Mouse (Mus musculus) liver, embryonic 14.5 days (tissue): ENCODE results near the gene Frmd5. TPM values are rescaled to one million over a fixed set of nuclear protein-coding genes. Genes with fewer than 3 reads are reported as not detected.
"Not testable (repeated sequence)": the region's sequence is repeated elsewhere in the genome, so short reads cannot be mapped to it uniquely, and the experiment has no call there.

Experiments
- ATAC-seq: fragments of 200-750 bp; cut with Nextera tagmentation; 2 replicates; pipeline ENCODE4 v1.8.0; 2017; ENCODE audit warnings: moderate number of reproducible peaks, mild to moderate bottlenecking, moderate library complexity; ENCODE audit not compliant: insufficient read depth
- DNase-seq, 3 experiments: peaks; one replicate each; pipeline ENCODE4 v3.0.0-alpha.2; 2012 to 2013; ENCODE audit warnings: low read depth in 3 of 3, low spot score in 3 of 3
- H3K27ac ChIP-seq: fragments of 300-500 bp; sonication (generic); 2 replicates; pipeline ENCODE4 v1.5.1; 2014; ENCODE audit warnings: moderate library complexity, mild to moderate bottlenecking, control low read depth, inconsistent platforms
- H3K27me3 ChIP-seq: fragments of 300-500 bp; sonication (generic); 2 replicates; pipeline ENCODE4 v1.6.1; 2014; ENCODE audit warnings: mild to moderate bottlenecking, low read length, moderate library complexity; ENCODE audit not compliant: control insufficient read depth, insufficient read depth
- H3K36me3 ChIP-seq: fragments of 300-500 bp; sonication (generic); replicated peaks from 2 replicates; pipeline ENCODE4 v1.6.1; 2014; ENCODE audit warnings: low read depth; ENCODE audit not compliant: control insufficient read depth, insufficient read depth
- H3K4me1 ChIP-seq, 2 experiments: fragments of 200-500 bp in 1 of 2; fragments of 300-500 bp in 1 of 2; sonication (generic) in 1 of 2; replicated peaks; 2 replicates each; pipeline ENCODE4 v1.6.1; 2012 to 2014; ENCODE audit warnings: antibody characterized with exemption in 1 of 2, inconsistent platforms in 1 of 2, low read length in 1 of 2; ENCODE audit not compliant: control insufficient read depth in 2 of 2, insufficient read depth in 2 of 2
- H3K4me2 ChIP-seq: fragments of 300-500 bp; sonication (generic); 2 replicates; pipeline ENCODE4 v1.6.1; 2014; ENCODE audit warnings: low read depth, mild to moderate bottlenecking, control low read depth, moderate library complexity
- H3K4me3 ChIP-seq, 2 experiments: fragments of 200-500 bp in 1 of 2; fragments of 300-500 bp in 1 of 2; sonication (generic) in 1 of 2; 2 replicates each; pipeline ENCODE4 v1.5.1; 2012 to 2014; ENCODE audit warnings: low read depth in 2 of 2, low read length in 2 of 2, mild to moderate bottlenecking in 2 of 2, control low read depth in 1 of 2, inconsistent platforms in 1 of 2, moderate library complexity in 1 of 2; ENCODE audit not compliant: insufficient read depth in 1 of 2
- H3K9ac ChIP-seq: fragments of 300-500 bp; sonication (generic); replicated peaks from 2 replicates; pipeline ENCODE4 v1.6.1; 2014; ENCODE audit warnings: mild to moderate bottlenecking, control low read depth, moderate library complexity
- H3K9me3 ChIP-seq: fragments of 300-500 bp; sonication (generic); 2 replicates; pipeline ENCODE4 v1.6.1; 2016; ENCODE audit warnings: low read length, mixed read lengths; ENCODE audit not compliant: control insufficient read depth
- CTCF ChIP-seq: IDR thresholded peaks from 2 replicates; pipeline ENCODE4 v1.5.1; 2016; ENCODE audit warnings: antibody characterized with exemption, low read depth, control low read depth
- EP300 ChIP-seq: IDR thresholded peaks from 2 replicates; pipeline ENCODE4 v1.6.1; 2016; ENCODE audit warnings: antibody characterized with exemption, low read depth
- WGBS: fragments of 180-500 bp; shearing (Covaris S2); extraction: QIAGEN DNeasy Blood & Tissue Kit; methylation state at CpG from one replicate; pipeline ENCODE4 v1.1.7; 2014; ENCODE audit not compliant: insufficient replicate concordance; 5-methylcytosine and 5-hydroxymethylcytosine counted together
- polyA plus RNA-seq, 2 experiments: library from polyadenylated mRNA; depleted of rRNA in 1 of 2; stranded (reverse) in 1 of 2; unstranded in 1 of 2; fragments of >200 nt; fragmentation: Nextera tagmentation in 1 of 2; extraction: Ambion mirVana in 1 of 2; gene quantifications; 2 replicates each; pipeline versions ENCODE4 v1.2.1 to v1.2.3; 2012 to 2014

Frmd5 gene
- polyA plus RNA-seq, 2 experiments = 0.06 to 0.12 TPM

DNA sequence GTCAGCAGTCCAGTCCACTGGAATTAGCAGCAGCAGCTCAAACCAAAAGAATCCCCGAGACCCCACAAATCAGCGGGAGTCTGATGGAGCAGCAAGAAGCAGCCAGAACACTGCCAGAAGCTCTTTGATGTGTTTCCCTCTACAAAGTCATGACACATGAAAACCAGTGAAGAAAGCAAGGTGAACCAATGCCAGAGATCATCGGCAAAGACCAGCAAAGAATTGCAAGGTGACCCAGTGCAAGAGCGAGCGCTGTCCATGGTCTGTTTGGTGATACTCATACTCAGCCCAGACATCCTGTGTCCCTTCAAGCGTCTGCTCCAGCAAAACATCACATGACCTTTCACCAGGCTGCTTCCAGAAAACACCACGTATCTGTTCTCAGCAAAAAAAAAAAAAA, 14.9 kb upstream of the Frmd5 start:
- H3K9me3 ChIP-seq = no peaks in the 10 kb centered on the region
- 63% methylated on average over 7 of the region's 7 CpGs for whole genome bisulfite sequencing
- no peak for ATAC-seq
- no peaks in the 10 kb centered on the region for H3K27me3 ChIP-seq
- no peaks in the 10 kb centered on the region for H3K4me1 ChIP-seq
- no peak overlapping the region for H3K9ac ChIP-seq
- no peak overlapping the region for H3K27ac ChIP-seq
- H3K4me3 ChIP-seq = no peak overlapping the region
- TF ChIP-seq EP300 (no peak), CTCF (no peak)
- no peak for DNase-seq
- no peaks in the 10 kb centered on the region for H3K36me3 ChIP-seq
- no peak overlapping the region for H3K4me2 ChIP-seq

DNA sequence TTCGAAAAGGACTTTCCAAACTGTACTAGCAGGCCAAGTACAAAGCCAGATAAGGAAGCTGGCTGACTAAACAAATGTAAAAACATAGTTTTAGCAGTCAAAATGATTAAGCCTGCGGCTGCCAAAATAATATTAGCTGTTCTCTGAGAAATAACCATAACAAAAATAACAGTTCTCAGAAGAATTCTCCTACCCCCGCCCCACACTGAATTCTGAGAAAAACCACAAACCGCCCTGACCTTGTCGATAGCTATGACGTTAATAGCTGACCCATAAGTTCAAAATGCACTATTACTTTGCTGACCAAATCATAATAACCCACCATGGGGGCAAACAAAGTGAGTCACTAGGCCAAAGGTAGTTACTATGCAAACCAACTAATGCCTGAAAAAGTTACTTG, 4.0 kb upstream of the Frmd5 start:
- H3K27me3 ChIP-seq = peaks cover 27% of the 10 kb centered on the region
- ATAC-seq, DNase-seq, H3K27ac ChIP-seq, H3K36me3 ChIP-seq, H3K9me3 ChIP-seq, H3K9ac ChIP-seq, H3K4me2 ChIP-seq, H3K4me3 ChIP-seq, H3K4me1 ChIP-seq: not testable (repeated sequence)
- WGBS = 29% methylated on average over 6 of the region's 6 CpGs

GRCm38 (mm10) chr2:121809126-121809525, 2.2 kb upstream of the Frmd5 start:
- Histone ChIP-seq H3K27me3 (peaks cover 39% of the 10 kb centered on the region), H3K4me1 (peaks cover 0 to 2% of the 10 kb centered on the region in 2 experiments; a peak in 1 of 4 replicates), H3K4me2 (no peak overlapping the region), H3K36me3 (no peaks in the 10 kb centered on the region), H3K4me3 (no peak overlapping the region), H3K9ac (no peak overlapping the region), H3K27ac (no peak overlapping the region), H3K9me3 (no peaks in the 10 kb centered on the region)
- 43% methylated on average over 3 of the region's 3 CpGs for WGBS
- ATAC-seq (no peak), DNase-seq (no peak)
- TF ChIP-seq CTCF (no peak), EP300 (no peak)

GRCm38 (mm10) chr2:121806171-121806943, 530 bp downstream of the Frmd5 start:
- ATAC-seq (peak; percentile 75), DNase-seq (no peak)
- no peaks in the 10 kb centered on the region for H3K9me3 ChIP-seq
- H3K36me3 ChIP-seq = no peaks in the 10 kb centered on the region
- H3K4me1 ChIP-seq = peaks cover 0 to 2% of the 10 kb centered on the region in 2 experiments; a peak in 1 of 4 replicates
- H3K9ac ChIP-seq = no peak overlapping the region
- H3K4me2 ChIP-seq = peak overlapping the region; percentile 87
- peak overlapping the region; percentile 65 to 72 for H3K4me3 ChIP-seq
- WGBS = under 1% methylated on average over 61 of the region's 90 CpGs
- peaks cover 43% of the 10 kb centered on the region for H3K27me3 ChIP-seq
- H3K27ac ChIP-seq = no peak overlapping the region
- TF ChIP-seq CTCF (no peak), EP300 (no peak)

- Histone ChIP-seq H3K4me3 (no peak overlapping the region), H3K27me3 (peaks cover 4% of the 10 kb centered on the region), H3K4me1 (no peaks in the 10 kb centered on the region), H3K27ac (no peak overlapping the region), H3K36me3 (no peaks in the 10 kb centered on the region), H3K4me2 (no peak overlapping the region), H3K9me3 (no peaks in the 10 kb centered on the region), H3K9ac (no peak overlapping the region)
- ATAC-seq (no peak), DNase-seq (no peak)
- no peak for TF ChIP-seq EP300
- no peak for TF ChIP-seq CTCF
- 63% methylated on average over 7 of the region's 7 CpGs for WGBS
Measured at GRCm38 (mm10) chr2:121799051-121799450, 7.8 kb downstream of the Frmd5 start.
